Mouse (Mus musculus) C2C12 (cell line): ENCODE data around the gene Ttc39b.

Source experiments
- CEBPB ChIP-seq: IDR thresholded peaks from one replicate; pipeline ENCODE4 v1.6.1; 2011; ENCODE audit warnings: low read depth, mild to moderate bottlenecking, control low read depth, moderate library complexity
- CTCF ChIP-seq: IDR thresholded peaks from one replicate; pipeline ENCODE4 v1.5.1; 2011; ENCODE audit not compliant: control insufficient read depth, insufficient read depth, insufficient read length
- FOSL1 ChIP-seq: IDR thresholded peaks from one replicate; pipeline ENCODE4 v1.8.0; 2011; ENCODE audit warnings: mild to moderate bottlenecking, low read length; ENCODE audit not compliant: poor library complexity, insufficient read depth, severe bottlenecking
- MAX ChIP-seq: IDR thresholded peaks from one replicate; pipeline ENCODE4 v1.6.1; 2011; ENCODE audit warnings: mild to moderate bottlenecking, control low read depth
- MYOG ChIP-seq: IDR thresholded peaks from one replicate; pipeline ENCODE4 v1.6.1; 2011; ENCODE audit not compliant: control insufficient read depth, insufficient read length; ENCODE audit errors: extremely low read depth
- USF1 ChIP-seq: IDR thresholded peaks from one replicate; pipeline ENCODE4 v1.6.1; 2011; ENCODE audit warnings: low read depth, mild to moderate bottlenecking, control low read depth, moderate library complexity

GRCm38 (mm10) chr4:83256779-83257178 is 67.3 kb downstream of the Ttc39b start:
- TF ChIP-seq USF1 (no peak), CTCF (no peak), FOSL1 (no peak), MAX (no peak), CEBPB (no peak), MYOG (no peak)
